Mouse (Mus musculus): ENCODE data around the gene Zfp944. TPM values are rescaled to one million over a fixed set of nuclear protein-coding genes. Genes with fewer than 3 reads are reported as not detected.

Gene Zfp944
- polyA plus RNA-seq (2012; ENCODE audit: low replicate concordance) = 1.3 and 1.9 TPM in 2 replicates

DNA sequence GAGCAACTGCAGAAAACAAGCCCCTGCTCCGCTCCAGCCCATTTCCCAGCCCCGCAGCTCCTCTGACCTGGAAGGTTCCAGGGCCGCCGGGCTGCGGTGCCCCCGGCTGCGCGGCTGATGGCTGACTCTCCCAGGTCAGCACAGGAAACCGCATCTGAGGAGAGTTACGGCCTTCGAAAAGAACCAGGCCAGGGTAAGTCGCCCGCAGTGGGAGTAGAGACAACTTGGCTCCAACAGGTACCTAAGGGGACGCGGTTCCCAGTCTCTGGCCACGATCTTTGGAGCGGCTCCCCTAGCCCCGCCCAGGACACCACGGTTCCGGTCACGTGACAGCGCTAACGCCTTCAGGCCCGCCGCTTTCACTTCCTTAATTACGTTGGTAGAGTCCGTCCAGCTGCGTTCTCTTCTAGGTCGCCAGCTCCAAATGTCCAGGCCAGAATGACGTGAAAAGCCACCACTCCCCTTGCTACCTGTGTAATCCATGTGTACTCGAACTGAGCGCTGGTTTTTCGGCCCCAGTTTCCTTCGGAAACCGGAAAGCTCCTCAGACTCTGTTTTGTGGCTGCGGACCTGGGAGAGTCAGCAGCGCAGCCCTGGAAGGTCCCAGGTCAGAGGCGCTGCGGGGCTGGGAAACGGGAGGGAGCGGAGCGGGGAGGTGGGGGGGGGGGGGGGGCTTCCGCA lies at the start of gene Zfp944, which contains the start of gene Zfp758:
Gene Zfp944 (minus strand): TSS at position 300 of the 681 bp plus-strand sequence.
Gene Zfp758 (plus strand): TSS at position 353 of the 681 bp plus-strand sequence.

DNA sequence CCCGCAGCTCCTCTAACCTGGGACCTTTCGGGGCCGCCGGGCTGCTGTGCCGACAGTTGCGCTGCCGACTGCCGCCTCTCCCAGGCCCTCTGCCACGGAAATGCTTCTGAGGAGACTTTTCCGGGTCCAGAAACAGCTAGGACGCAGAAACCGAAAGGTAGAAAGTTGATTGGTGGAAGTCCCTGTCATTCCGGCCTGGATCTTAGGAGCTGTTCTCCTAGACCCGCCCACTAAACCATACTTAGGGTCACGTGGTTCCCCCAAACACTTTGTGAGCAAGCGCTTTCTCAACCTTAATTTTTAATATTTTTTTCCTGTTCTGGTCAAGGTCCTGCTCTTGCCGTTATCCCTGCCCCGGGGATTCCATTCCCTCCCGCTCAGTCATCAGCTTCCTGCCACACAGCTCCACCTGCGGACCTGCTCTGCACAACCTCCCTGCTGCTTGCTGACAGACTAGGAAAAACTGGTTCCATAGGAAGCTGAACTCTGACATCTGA lies 46.4 kb downstream of the Zfp944 start, which contains the start of gene CT030661.1:
Gene CT030661.1 (minus strand): TSS at position 108 of the 497 bp plus-strand sequence.

Other genes with a start within 250 kb of the Zfp944 start
- not detected in 2 replicates for gene Zfp947, start 195.2 kb downstream of the Zfp944 start, polyA plus RNA-seq (2012; ENCODE audit: low replicate concordance)
- 0.08 and 0.40 TPM in 2 replicates for gene Zfp994, start 135.8 kb downstream of the Zfp944 start, polyA plus RNA-seq (2012; ENCODE audit: low replicate concordance)
- 0.36 and 0.90 TPM in 2 replicates for gene CT030661.1, start 46.6 kb downstream of the Zfp944 start, polyA plus RNA-seq (2012; ENCODE audit: low replicate concordance)
- 0.24 and 0.64 TPM in 2 replicates for gene Zfp758, start 53 bp upstream of the Zfp944 start, polyA plus RNA-seq (2012; ENCODE audit: low replicate concordance)
- gene Zfp946, start 62.8 kb upstream of the Zfp944 start, polyA plus RNA-seq (2012; ENCODE audit: low replicate concordance) = 6.4 and 9.7 TPM in 2 replicates
- gene Vmn2r111, start 212.1 kb upstream of the Zfp944 start, polyA plus RNA-seq (2012; ENCODE audit: low replicate concordance) = not detected in 2 replicates
- gene Vmn2r112, start 239.6 kb upstream of the Zfp944 start, polyA plus RNA-seq (2012; ENCODE audit: low replicate concordance) = not detected in 2 replicates